Mouse (Mus musculus) left cerebral cortex, adult 9 months (tissue): ENCODE measurements around the gene Gm36176.

Experiments used
- DNase-seq, 2 experiments: peaks; one replicate each; pipeline ENCODE4 v3.0.0; 2022; ENCODE audit warnings: low spot score in 2 of 2

The Gm36176 gene

GRCm38 (mm10) chr10:77880305-77880704 lies 33.7 kb downstream of the Gm36176 start:
- DNase-seq = no peak

GRCm38 (mm10) chr10:77882553-77882952 lies 36.0 kb downstream of the Gm36176 start:
- no peak for DNase-seq

- DNase-seq = no peak
Measured at GRCm38 (mm10) chr10:77886007-77886747, 39.6 kb downstream of the Gm36176 start.

- DNase-seq = no peak
Measured at GRCm38 (mm10) chr10:77890987-77891565, 44.5 kb downstream of the Gm36176 start.

GRCm38 (mm10) chr10:77895562-77895961 lies 49.0 kb downstream of the Gm36176 start:
- no peak for DNase-seq
